Mouse (Mus musculus): ENCODE measurements around the gene Lipo3. TPM values are rescaled to one million over a fixed set of nuclear protein-coding genes. Genes with fewer than 3 reads are reported as not detected.

The Lipo3 gene
- total RNA-seq (2023), result 5.0 TPM

DNA sequence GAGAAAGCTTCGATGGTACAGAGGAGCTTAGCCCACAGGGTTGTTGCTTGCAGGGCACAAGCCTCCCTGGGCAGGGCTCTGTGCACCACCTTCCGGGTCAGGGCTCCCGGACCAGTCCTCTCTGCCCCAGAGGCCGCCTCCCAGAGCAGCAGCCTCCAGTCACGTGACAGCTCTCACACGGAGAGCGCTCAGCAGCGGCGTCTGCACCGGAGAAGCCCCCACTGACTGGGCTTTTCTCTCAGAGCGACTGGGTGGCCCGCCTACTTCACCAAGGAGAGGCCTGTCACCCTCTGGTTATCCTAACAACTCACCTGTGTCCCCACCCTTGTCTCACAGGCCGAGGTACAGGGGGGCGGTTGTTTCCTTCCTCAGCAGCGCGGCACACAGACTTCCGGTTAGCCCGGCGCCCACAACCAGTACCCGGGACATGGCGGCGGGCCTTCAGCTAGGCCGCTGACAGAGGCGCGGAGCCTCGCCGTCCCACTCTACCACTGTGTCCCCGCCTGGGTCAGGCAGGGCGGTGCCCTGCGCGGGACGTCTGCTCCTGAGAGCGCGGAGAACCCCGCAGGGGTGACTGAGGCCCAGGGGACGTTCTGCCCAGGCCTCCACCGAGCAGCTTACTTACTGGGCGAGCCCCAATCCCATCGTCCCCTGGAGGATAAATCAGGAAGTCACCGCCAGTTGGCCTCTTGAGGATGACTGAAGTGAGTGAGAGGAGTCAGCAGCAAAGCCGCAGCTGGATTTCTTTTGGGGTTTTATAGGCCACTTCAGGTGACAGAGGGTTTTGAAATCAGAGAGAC lies at the start of gene Lipo3:
Lipo3 (minus strand) TSS at position 665 of the 800 bp plus-strand sequence.

GRCm38 (mm10) chr19:33787359-33787758 lies 25.6 kb upstream of the Lipo3 start, which contains the start of gene Lipo1:
TSS of gene Lipo1 (minus strand) at chr19:33787459.

DNA sequence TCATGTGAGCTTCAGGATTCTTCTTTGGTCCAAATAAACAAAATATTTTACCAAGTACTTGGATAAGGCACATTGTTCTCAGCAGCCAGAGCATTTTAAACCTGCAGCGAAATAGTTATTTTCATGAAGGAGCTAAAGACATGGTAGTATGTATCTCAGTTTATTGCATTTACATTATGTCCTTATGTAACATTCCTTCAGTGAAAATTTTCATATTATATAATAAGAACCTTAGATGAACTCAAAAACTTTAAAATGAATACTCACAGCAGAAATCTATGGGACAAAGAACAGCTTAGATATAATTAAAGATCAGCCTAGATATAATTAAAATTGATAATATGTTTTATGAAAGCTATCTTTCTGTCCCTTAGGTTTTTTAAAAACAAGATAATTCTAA lies 10.5 kb downstream of the Lipo3 start, which contains the start of gene Lipo2:
Lipo2 (minus strand) TSS at position 101 of the 400 bp plus-strand sequence.

DNA sequence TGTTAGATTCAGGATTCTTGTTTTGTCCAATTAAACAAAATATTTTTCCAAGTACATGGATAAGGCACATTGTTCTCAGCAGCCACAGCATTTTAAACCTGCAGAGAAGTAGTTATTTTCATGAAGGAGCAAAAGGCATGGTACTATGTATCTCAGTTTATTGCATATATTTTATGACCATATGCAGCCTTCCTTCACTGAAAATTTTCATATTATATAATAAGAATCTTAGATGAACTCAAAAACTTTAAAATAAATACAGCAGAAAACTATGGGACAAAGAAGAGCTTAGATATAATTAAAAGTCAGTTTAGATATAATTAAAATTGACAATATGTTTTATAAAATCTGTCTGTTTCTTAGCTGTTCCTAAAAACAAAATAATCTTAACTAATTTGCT lies 136.6 kb downstream of the Lipo3 start, which contains the start of gene Gm8978:
Gm8978 (minus strand) TSS at position 101 of the 400 bp plus-strand sequence.

GRCm38 (mm10) chr19:33517680-33518079 lies 244.1 kb downstream of the Lipo3 start, which contains the start of gene Lipo4:
TSS of gene Lipo4 (minus strand) at chr19:33517780.

Other genes starting within 250 kb of the Lipo3 start
- gene Lipo4, start 244.2 kb downstream of the Lipo3 start, total RNA-seq (2023), result not detected
- gene Gm8978, start 136.7 kb downstream of the Lipo3 start, total RNA-seq (2023), result not detected
- not detected for gene Lipo2, start 10.6 kb downstream of the Lipo3 start, total RNA-seq (2023)
- not detected for gene Lipo1, start 25.5 kb upstream of the Lipo3 start, total RNA-seq (2023)
- not detected for gene Lipf, start 199.2 kb upstream of the Lipo3 start, total RNA-seq (2023)
- not detected for gene Lipk, start 246.3 kb upstream of the Lipo3 start, total RNA-seq (2023)